24 mouse cellular contexts compared by ENCODE assay signal in the genomic region with DNA sequence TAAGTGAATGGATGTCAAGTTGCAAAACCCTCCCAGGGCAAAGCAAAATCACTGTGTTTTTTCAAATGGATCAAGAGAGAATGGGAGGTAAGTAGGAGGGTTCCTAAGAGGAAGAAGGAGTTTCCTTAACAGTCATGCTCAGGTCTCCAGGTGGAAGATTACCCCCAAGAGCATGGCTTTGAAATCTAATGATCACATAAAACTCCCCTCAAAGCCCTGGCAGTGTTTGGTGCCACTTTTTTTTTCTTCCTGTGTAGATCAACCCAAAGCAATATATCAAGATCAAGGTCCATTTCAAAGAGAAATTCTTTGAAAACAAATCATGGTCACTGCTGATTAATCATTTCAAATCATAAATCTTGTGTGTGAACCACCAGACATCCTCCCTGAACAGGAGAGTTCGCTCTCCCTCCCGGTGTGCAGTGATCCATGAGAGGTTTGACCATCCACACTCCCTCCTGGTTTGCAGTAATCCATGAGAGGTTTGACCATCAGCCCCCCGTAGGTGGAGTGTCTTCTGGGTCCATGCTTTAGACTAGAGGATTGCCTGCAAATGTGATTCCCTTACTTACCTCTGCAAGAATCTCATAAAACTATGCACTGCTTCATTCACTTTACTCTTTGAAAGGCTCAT.
DNase-seq lines count a peak whose midpoint lies in the region; ATAC-seq and TF ChIP-seq lines count a peak whose summit lies in the region.
"Had no signal": no experiment of that assay in that cellular context is flagged by ENCODE, and none has a peak within 500 bp of the region (broad histone marks: within the 10 kb centered on the region; RNA-seq: fewer than 3 reads in every experiment).

No protein-coding gene starts in this region.

- no peak overlapping the region for H3K4me3 ChIP-seq in kidney, embryonic 16.5 days (ENCODE audit: low read length)
- no peak overlapping the region for H3K4me3 ChIP-seq in kidney, adult 2 months (ENCODE audit: insufficient read depth, low read depth, low read length)
- no peak overlapping the region for H3K4me3 ChIP-seq in limb, embryonic 12.5 days (replicated peaks)
- H3K4me3 ChIP-seq in thymus, adult 2 months (ENCODE audit: control insufficient read depth, insufficient read depth, low read length): no peak overlapping the region
- H3K4me3 ChIP-seq: embryonic facial prominence, embryonic 12.5 days; erythroblast, embryonic 14.5 days; forebrain, embryonic 12.5 days; hindbrain, embryonic 15.5 days; intestine, embryonic 15.5 days; liver, embryonic 13.5 days; midbrain, embryonic 12.5 days had no signal

- no peaks in the 10 kb centered on the region for H3K9me3 ChIP-seq in kidney, embryonic 16.5 days (ENCODE audit: low read length)
- H3K9me3 ChIP-seq in limb, embryonic 12.5 days: no peaks in the 10 kb centered on the region
- H3K9me3 ChIP-seq: embryonic facial prominence, embryonic 12.5 days; forebrain, embryonic 12.5 days; hindbrain, embryonic 15.5 days; intestine, embryonic 15.5 days; liver, embryonic 13.5 days; midbrain, embryonic 12.5 days had no signal

- no peak overlapping the region for H3K4me2 ChIP-seq in kidney, embryonic 16.5 days (replicated peaks; ENCODE audit: low read depth, low read length)
- H3K4me2 ChIP-seq in limb, embryonic 12.5 days: no peak overlapping the region
- H3K4me2 ChIP-seq: embryonic facial prominence, embryonic 12.5 days; forebrain, embryonic 12.5 days; heart, embryonic 11.5 days; hindbrain, embryonic 15.5 days; intestine, embryonic 15.5 days; liver, embryonic 13.5 days; midbrain, embryonic 12.5 days had no signal

- TF ChIP-seq CTCF in kidney, adult 2 months (conservative IDR thresholded peaks at IDR 0.05; ENCODE audit: insufficient read depth, insufficient read length, low read depth, low read length): no peak
- no peak for TF ChIP-seq CTCF in thymus, adult 2 months (IDR thresholded peaks at IDR 0.05; ENCODE audit: borderline replicate concordance, control insufficient read depth, extremely low read depth, insufficient read depth, low read length, poor library complexity)

- peak; percentile 97 for ATAC-seq in kidney, embryonic 16.5 days (ENCODE audit: low FRiP score, low TSS enrichment)
- ATAC-seq in limb, embryonic 12.5 days (ENCODE audit: insufficient number of reproducible peaks, insufficient read depth, low FRiP score, low TSS enrichment, low read depth): no peak
- ATAC-seq: intestine, embryonic 15.5 days had no signal

- peak; percentile 5 for DNase-seq in adrenal gland, adult 2 months
- no peak for DNase-seq in adrenal gland, postnatal 10 days
- DNase-seq in kidney, adult 2 months: no peak
- DNase-seq in embryo, embryonic 11 days: peak; percentile 37
- no peak for DNase-seq in spleen, adult 18-20 months
- DNase-seq in thymus, adult 2 months: no peak
- DNase-seq: cerebellum, adult 2 months; cerebellum, postnatal 25 days; gastrocnemius, postnatal 10 days; kidney, postnatal 14 days; left cerebral cortex, postnatal 4 days; liver, embryonic 13.5 days; lung, adult 2 months; lung, postnatal 14 days; thymus, postnatal 14 days had no signal

- no peak overlapping the region for H3K9ac ChIP-seq in kidney, embryonic 16.5 days (replicated peaks; ENCODE audit: low read length)
- no peak overlapping the region for H3K9ac ChIP-seq in limb, embryonic 12.5 days (replicated peaks)
- H3K9ac ChIP-seq: embryonic facial prominence, embryonic 12.5 days; forebrain, embryonic 12.5 days; hindbrain, embryonic 15.5 days; intestine, embryonic 15.5 days; liver, embryonic 13.5 days; midbrain, embryonic 12.5 days had no signal

- no peaks in the 10 kb centered on the region for H3K27me3 ChIP-seq in kidney, embryonic 16.5 days (ENCODE audit: insufficient read depth, low read length)
- no peaks in the 10 kb centered on the region for H3K27me3 ChIP-seq in kidney, adult 2 months (replicated peaks; ENCODE audit: control insufficient read depth, insufficient read depth, low read length)
- H3K27me3 ChIP-seq in limb, embryonic 12.5 days: no peaks in the 10 kb centered on the region
- H3K27me3 ChIP-seq in thymus, adult 2 months (ENCODE audit: control insufficient read depth, insufficient read depth, low read length): no peaks in the 10 kb centered on the region
- H3K27me3 ChIP-seq: embryonic facial prominence, embryonic 12.5 days; forebrain, embryonic 12.5 days; hindbrain, embryonic 15.5 days; intestine, embryonic 15.5 days; liver, embryonic 13.5 days; midbrain, embryonic 12.5 days had no signal

- WGBS in kidney, embryonic 16.5 days: 11% methylated on average over 3 of the region's 3 CpGs
- 23% methylated on average over 3 of the region's 3 CpGs for WGBS in kidney, adult 2 months
- WGBS in limb, embryonic 12.5 days: 23% methylated on average over 3 of the region's 3 CpGs
- WGBS in thymus, adult 2 months: 91% methylated on average over 3 of the region's 3 CpGs

- no peak overlapping the region for H3K27ac ChIP-seq in kidney, embryonic 16.5 days (ENCODE audit: low read length)
- no peak overlapping the region for H3K27ac ChIP-seq in kidney, adult 2 months (ENCODE audit: insufficient read depth, low read depth, low read length)
- H3K27ac ChIP-seq in limb, embryonic 12.5 days: peak overlapping the region; percentile 35; the same call in 1 of the 2 replicates
- H3K27ac ChIP-seq in thymus, adult 2 months (ENCODE audit: control insufficient read depth, insufficient read depth, low read length): no peak overlapping the region
- H3K27ac ChIP-seq: embryonic facial prominence, embryonic 12.5 days; forebrain, embryonic 12.5 days; hindbrain, embryonic 15.5 days; intestine, embryonic 15.5 days; liver, embryonic 13.5 days; midbrain, embryonic 12.5 days had no signal

- TF ChIP-seq POLR2A in kidney, adult 2 months (IDR thresholded peaks at IDR 0.05; ENCODE audit: low read depth, low read length): no peak
- TF ChIP-seq POLR2A in thymus, adult 2 months (IDR thresholded peaks at IDR 0.05; ENCODE audit: control insufficient read depth, extremely low read depth, insufficient read depth, low read length, poor library complexity): no peak

- no peaks in the 10 kb centered on the region for H3K36me3 ChIP-seq in kidney, embryonic 16.5 days (ENCODE audit: insufficient read depth, low read length)
- no peaks in the 10 kb centered on the region for H3K36me3 ChIP-seq in kidney, adult 2 months (ENCODE audit: control insufficient read depth, insufficient read depth, low read length)
- no peaks in the 10 kb centered on the region for H3K36me3 ChIP-seq in limb, embryonic 12.5 days
- H3K36me3 ChIP-seq in thymus, adult 2 months (ENCODE audit: control insufficient read depth, insufficient read depth, low read length): no peaks in the 10 kb centered on the region
- H3K36me3 ChIP-seq: embryonic facial prominence, embryonic 12.5 days; forebrain, embryonic 12.5 days; hindbrain, embryonic 15.5 days; intestine, embryonic 15.5 days; liver, embryonic 13.5 days; midbrain, embryonic 12.5 days had no signal

- H3K4me1 ChIP-seq in kidney, embryonic 16.5 days (ENCODE audit: insufficient read depth, low read length): no peaks in the 10 kb centered on the region
- H3K4me1 ChIP-seq in kidney, adult 2 months (ENCODE audit: control insufficient read depth, insufficient read depth, low read length): no peaks in the 10 kb centered on the region
- H3K4me1 ChIP-seq in limb, embryonic 12.5 days (replicated peaks): peaks cover 13% of the 10 kb centered on the region
- H3K4me1 ChIP-seq in thymus, adult 2 months (replicated peaks; ENCODE audit: control insufficient read depth, insufficient read depth, low read length): no peaks in the 10 kb centered on the region
- H3K4me1 ChIP-seq: forebrain, embryonic 12.5 days; hindbrain, embryonic 15.5 days; intestine, embryonic 15.5 days; liver, embryonic 13.5 days; midbrain, embryonic 12.5 days had no signal

Comparison
In these comparisons a context has a peak if more than half of its experiments do, and no peak if none do; other contexts are left out.
1. DNase-seq: peak in adrenal gland, adult 2 months (single experiment) and embryo, embryonic 11 days (single experiment); none in adrenal gland, postnatal 10 days (single experiment), kidney, adult 2 months (single experiment), spleen, adult 18-20 months (0 of 2) and thymus, adult 2 months (single experiment).